Mouse (Mus musculus) retina, postnatal 1 day (tissue): ENCODE data around the gene Mblac2.
"Not testable (repeated sequence)": the region's sequence is repeated elsewhere in the genome, so short reads cannot be mapped to it uniquely, and the experiment has no call there.

Experiments
- DNase-seq: peaks from one replicate; pipeline ENCODE4 v3.0.0-alpha.2; 2012

Mblac2 gene

GRCm38 (mm10) chr13:81710775-81711545 is at the start of gene Mblac2, which contains the start of gene Polr3g:
TSS of gene Mblac2 (plus strand) at chr13:81711341.
TSS of gene Polr3g (minus strand) at chr13:81711013.
- DNase-seq, result peak; percentile 96

- no peak for DNase-seq
These were observed 47.4 kb upstream of the Mblac2 start for GRCm38 (mm10) chr13:81663566-81664330.

GRCm38 (mm10) chr13:81664331-81664698 is 46.8 kb upstream of the Mblac2 start:
- no peak for DNase-seq

- no peak for DNase-seq
These were observed 43.4 kb upstream of the Mblac2 start for GRCm38 (mm10) chr13:81667713-81668112.

- no peak for DNase-seq
These were observed 35.8 kb upstream of the Mblac2 start for GRCm38 (mm10) chr13:81675333-81675732.

GRCm38 (mm10) chr13:81683107-81683506 is 28.0 kb upstream of the Mblac2 start:
- DNase-seq, result no peak

- no peak for DNase-seq
These were observed 26.9 kb upstream of the Mblac2 start for GRCm38 (mm10) chr13:81684258-81684657.

- DNase-seq, result no peak
These were observed 26.3 kb upstream of the Mblac2 start for GRCm38 (mm10) chr13:81684884-81685283.

GRCm38 (mm10) chr13:81689587-81689986 is 21.6 kb upstream of the Mblac2 start:
- no peak for DNase-seq

- DNase-seq, result no peak
These were observed 20.7 kb upstream of the Mblac2 start for GRCm38 (mm10) chr13:81690477-81690876.

- peak; percentile 71 for DNase-seq
These were observed 19.5 kb upstream of the Mblac2 start for GRCm38 (mm10) chr13:81691606-81692005.

- no peak for DNase-seq
These were observed 16.7 kb upstream of the Mblac2 start for GRCm38 (mm10) chr13:81694446-81694845.

- DNase-seq, result no peak
These were observed 8.0 kb upstream of the Mblac2 start for GRCm38 (mm10) chr13:81703148-81703547.

GRCm38 (mm10) chr13:81703621-81704020 is 7.5 kb upstream of the Mblac2 start:
- DNase-seq, result no peak

- no peak for DNase-seq
These were observed 4.8 kb upstream of the Mblac2 start for GRCm38 (mm10) chr13:81706311-81706710.

GRCm38 (mm10) chr13:81709805-81710204 is 1.3 kb upstream of the Mblac2 start:
- no peak for DNase-seq

GRCm38 (mm10) chr13:81710266-81710665 is 875 bp upstream of the Mblac2 start:
- DNase-seq, result no peak

GRCm38 (mm10) chr13:81711546-81712371 is 618 bp downstream of the Mblac2 start:
- no peak for DNase-seq

- DNase-seq, result no peak
These were observed 2.8 kb downstream of the Mblac2 start for GRCm38 (mm10) chr13:81713896-81714295.

GRCm38 (mm10) chr13:81728141-81728540 is 17.0 kb downstream of the Mblac2 start:
- DNase-seq, result not testable (repeated sequence)

GRCm38 (mm10) chr13:81729102-81729501 is 18.0 kb downstream of the Mblac2 start:
- DNase-seq, result no peak

GRCm38 (mm10) chr13:81730362-81730761 is 19.2 kb downstream of the Mblac2 start:
- no peak for DNase-seq

- DNase-seq, result no peak
These were observed 25.5 kb downstream of the Mblac2 start for GRCm38 (mm10) chr13:81736606-81737005.
